Mouse (Mus musculus): ENCODE results near the gene Arid1b. TPM values are rescaled to one million over a fixed set of nuclear protein-coding genes. Genes with fewer than 3 reads are reported as not detected.
A peak's percentile ranks its signal among the peaks of the same experiment; 100 is the strongest.

Gene Arid1b
- polyA plus RNA-seq, 1 experiment from 2014 or later = 46.4 TPM

DNA sequence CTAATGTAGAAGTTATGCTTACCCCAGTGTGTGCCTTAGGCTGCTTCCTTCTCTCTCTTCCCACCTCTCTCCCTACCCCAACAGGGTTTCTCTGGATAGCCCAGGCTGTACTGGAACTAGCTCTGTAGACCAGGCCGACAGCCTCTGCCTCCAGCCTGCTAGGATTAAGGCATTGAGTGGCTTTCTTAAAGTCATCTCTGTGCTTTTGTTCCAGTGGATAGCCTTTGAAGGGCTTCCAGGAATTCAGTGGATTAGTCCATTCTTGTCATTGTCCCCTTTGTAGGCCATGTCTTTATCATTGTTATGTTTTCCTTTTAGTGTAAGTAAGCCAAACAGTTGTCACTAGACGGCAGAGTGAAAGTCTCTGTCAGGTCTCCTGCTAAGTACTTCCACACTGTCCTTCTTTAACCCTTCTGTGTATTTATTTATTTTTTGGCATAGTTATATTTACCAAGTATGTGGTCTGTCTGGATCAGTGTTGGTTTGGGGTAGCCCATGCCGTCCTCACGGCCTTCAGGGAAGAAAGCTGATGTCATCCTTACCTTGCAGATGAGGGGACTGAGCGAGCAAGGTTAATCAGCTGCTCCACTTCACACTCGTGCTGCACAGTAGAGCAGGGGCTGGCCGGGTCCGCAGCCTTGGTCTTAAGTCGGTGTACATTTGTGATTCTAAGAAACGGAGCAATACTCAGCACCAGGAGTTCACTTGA, 58.1 kb downstream of the Arid1b start:
- ChIA-PET CTCF (no interaction called here), POLR2A (interaction anchor here (0.6 kb wide), 1 partner anchor 1775 kb away, joined by 4 read pairs; no protein-coding TSS in a partner anchor)
- no peak for ATAC-seq
- in situ Hi-C loops (cut with MboI; ENCODE audit: low pct_unique_long_range_greater_than_20kb) = no loop called here
- no peak for DNase-seq (ENCODE audit: low read depth, low spot score)
- no peaks in the 10 kb centered on the region for H3K27me3 ChIP-seq
- TF ChIP-seq CTCF (IDR thresholded peaks at IDR 0.05) = no peak

DNA sequence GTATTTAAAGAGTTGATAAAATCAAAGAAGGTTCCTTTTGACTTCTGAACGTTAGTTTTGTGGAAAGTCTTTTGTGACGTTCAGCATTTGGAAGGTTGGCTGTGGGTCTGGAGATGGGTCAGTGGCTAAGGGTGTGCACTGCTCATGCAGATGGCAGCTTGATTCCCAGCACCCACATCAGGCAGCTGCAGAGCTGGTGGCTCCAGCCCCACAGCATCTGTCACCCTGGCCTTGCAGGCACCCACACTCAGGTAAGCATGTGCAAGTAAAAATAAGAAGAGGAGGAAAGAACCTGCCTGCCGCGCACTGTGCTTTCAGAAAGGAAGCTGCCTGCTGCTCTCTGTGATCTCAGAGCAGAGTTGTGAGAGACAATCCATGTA, 58.7 kb downstream of the Arid1b start:
- no peak for TF ChIP-seq CTCF (IDR thresholded peaks at IDR 0.05)
- ChIA-PET POLR2A (no interaction called here), CTCF (no interaction called here)
- H3K27me3 ChIP-seq = no peaks in the 10 kb centered on the region
- in situ Hi-C loops (cut with MboI; ENCODE audit: low pct_unique_long_range_greater_than_20kb) = no loop called here
- ATAC-seq (no peak), DNase-seq (ENCODE audit: low read depth, low spot score) (no peak)

DNA sequence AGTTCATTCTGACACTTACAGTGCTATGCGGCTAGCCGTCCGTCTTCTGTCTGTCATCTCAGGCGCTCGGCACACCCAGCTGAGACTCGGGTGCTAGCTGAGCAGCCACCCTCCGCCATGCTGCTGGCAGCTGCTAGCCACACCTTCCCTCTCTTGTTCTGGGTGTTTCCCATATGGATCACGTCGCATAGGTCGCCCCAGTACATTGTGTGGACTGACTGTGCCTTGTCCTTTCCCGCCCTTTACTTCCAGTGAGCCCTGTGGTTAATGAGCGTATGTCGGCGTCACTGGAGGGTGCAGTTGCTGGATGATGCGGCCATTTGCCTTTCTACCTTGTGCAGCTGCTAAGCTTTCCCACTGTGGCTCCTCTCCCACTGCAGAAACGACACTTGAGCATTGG, 59.1 kb downstream of the Arid1b start:
- in situ Hi-C loops (cut with MboI; ENCODE audit: low pct_unique_long_range_greater_than_20kb) = no loop called here
- DNase-seq (ENCODE audit: low read depth, low spot score) (no peak), ATAC-seq (no peak)
- TF ChIP-seq CTCF (IDR thresholded peaks at IDR 0.05) = no peak
- ChIA-PET CTCF (no interaction called here), POLR2A (no interaction called here)
- no peaks in the 10 kb centered on the region for H3K27me3 ChIP-seq

DNA sequence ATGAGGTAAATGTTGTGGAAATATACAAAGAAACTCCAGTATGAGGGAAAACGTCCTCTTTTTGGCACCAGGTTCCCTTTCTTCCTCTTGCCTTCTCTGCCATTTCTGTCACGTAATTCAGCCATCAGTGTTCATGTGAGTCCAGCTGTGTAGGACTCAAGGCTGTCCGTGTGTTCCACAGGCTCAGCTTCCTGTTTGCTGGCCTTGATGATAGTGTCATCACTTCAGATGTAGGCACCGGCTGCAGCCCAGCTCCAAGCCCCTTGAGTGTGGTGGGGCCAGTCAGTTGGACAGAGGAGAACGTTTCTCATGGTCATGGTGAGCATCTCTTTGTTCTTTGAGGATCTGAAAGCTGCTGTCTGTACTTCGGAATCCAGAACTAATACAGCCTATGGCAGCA, 61.3 kb downstream of the Arid1b start:
- ChIA-PET CTCF (no interaction called here), POLR2A (no interaction called here)
- TF ChIP-seq CTCF (IDR thresholded peaks at IDR 0.05) = no peak
- DNase-seq (ENCODE audit: low read depth, low spot score) = no peak
- in situ Hi-C loops (cut with MboI; ENCODE audit: low pct_unique_long_range_greater_than_20kb) = no loop called here
- no peak for ATAC-seq
- H3K27me3 ChIP-seq = no peaks in the 10 kb centered on the region

DNA sequence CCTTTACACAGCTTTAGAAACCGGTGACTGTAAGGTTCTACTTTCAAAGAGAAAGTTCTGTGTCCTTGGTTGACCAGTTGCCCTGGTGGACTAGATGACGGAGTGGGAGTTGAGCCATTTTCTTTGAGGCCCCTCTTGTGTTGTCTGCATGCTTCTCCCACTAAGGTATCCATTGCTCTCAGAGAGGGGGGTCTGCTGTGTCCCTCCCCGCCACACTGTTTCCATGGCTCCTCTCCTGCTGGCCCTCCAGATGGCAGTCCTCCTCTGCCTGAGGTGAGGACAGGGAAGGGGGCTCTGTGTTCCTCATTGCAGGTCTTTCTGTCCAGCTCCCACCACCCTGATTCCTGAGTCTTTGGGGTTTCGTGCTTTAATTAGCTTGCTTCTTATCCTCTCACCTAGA, 62.5 kb downstream of the Arid1b start:
- no peak for ATAC-seq
- TF ChIP-seq CTCF (IDR thresholded peaks at IDR 0.05) = no peak
- H3K27me3 ChIP-seq = no peaks in the 10 kb centered on the region
- in situ Hi-C loops (cut with MboI; ENCODE audit: low pct_unique_long_range_greater_than_20kb) = no loop called here
- no peak for DNase-seq (ENCODE audit: low read depth, low spot score)
- ChIA-PET POLR2A (no interaction called here), CTCF (interaction anchor here (1.1 to 1.6 kb wide), 4 partner anchors 9 to 14 kb away, joined by 3 to 4 read pairs (median 4); no protein-coding TSS in a partner anchor)

DNA sequence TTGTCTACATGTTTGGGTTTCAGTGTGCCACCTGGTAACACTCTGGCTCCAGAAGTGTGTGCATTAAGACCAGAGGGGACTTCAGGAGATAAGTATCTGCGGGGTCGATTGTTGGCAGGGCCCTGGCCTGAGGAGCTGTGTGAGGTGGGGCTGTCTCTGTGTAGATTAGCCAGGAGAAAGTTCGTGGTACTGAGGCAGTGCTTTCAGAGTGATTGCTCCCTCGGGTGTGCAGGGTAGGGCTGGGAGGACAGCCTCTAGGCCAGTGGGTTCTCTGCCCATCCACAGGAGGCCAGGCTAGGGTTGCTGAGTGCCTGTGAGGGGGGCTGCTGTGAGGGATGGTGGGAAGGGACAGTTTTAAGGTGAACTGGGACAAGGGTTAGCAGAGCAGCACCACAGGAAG, 63.2 kb downstream of the Arid1b start:
- CTCF ChIA-PET = interaction anchor here (1.1 to 1.6 kb wide), 5 partner anchors 9 to 29 kb away, joined by 3 to 4 read pairs (median 4); no protein-coding TSS in a partner anchor

DNA sequence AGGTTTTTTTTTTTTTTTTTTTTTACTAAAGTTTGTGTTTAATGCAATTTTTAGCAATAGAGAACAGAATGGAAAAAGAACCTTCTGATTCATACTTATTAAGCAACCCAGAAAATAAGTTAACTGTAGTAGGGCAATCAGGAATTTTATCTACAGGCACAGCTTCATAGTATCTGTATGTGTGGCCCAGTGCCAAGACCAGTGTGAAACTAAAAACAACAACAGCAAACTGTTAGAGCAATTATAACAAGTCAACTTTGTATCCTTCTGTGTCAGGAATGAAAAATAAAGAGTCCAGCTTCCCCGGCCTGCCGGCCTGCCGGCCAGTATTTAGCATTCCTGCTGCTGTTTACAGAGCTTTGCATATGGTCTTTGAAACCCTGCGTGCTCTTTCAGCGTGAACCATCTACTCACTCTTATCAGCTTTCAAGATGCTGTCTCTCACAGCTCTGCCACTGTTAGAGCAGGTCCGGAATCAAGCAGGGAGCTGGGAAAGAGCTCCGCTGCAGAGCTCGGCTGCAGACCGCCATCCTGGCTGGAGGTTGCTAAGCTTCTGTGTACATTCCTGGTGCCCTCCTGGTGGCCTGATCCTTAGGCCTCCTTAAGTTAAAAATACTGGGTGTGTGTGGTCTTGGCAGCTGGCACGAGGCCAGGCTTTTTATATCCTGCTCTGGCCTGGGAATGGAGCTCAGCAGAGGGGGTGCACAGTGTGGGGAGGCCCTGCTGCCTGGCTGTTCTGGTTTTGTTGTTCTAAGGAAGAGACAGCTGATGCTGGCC, 64.0 kb downstream of the Arid1b start:
- ChIA-PET POLR2A (interaction anchor here (0.6 kb wide), 1 partner anchor 41 kb away, joined by 3 read pairs; no protein-coding TSS in a partner anchor), CTCF (interaction anchor here (0.9 to 1.6 kb wide), 5 partner anchors 9 to 412 kb away, joined by 3 to 4 read pairs (median 3); no protein-coding TSS in a partner anchor)
- in situ Hi-C loops (cut with MboI; ENCODE audit: low pct_unique_long_range_greater_than_20kb) = no loop called here

More for the DNA sequence above, 63.2 kb downstream of the Arid1b start:
- TF ChIP-seq CTCF (IDR thresholded peaks at IDR 0.05) = no peak
- DNase-seq (ENCODE audit: low read depth, low spot score) (no peak), ATAC-seq (no peak)
- in situ Hi-C loops (cut with MboI; ENCODE audit: low pct_unique_long_range_greater_than_20kb) = no loop called here
- H3K27me3 ChIP-seq = no peaks in the 10 kb centered on the region
- POLR2A ChIA-PET = no interaction called here

DNA sequence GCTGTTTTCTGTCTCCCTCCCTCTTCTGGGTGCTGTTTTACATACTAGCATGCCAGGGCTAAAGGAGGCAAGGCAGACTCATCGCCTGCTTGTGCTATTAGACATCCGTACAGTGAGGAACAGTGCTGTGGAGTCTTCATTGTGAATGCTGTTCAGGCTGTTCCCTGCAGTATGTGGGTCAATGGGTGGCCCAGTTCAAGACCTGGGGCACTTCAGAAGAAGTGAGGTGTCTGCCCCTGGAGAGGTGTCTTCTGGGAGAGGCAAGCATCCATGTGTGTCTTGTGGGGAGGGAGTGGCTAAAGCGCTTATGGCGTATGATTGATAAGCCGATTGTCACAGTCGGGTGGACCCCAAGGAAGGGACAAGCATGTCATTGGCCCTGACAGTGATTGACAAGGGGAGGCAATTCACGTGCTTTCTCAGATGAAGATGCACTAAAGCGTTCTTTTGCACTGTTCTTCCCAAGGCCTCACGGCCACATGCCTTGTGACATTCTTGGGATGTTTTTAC, 65.0 kb downstream of the Arid1b start:
- TF ChIP-seq CTCF (IDR thresholded peaks at IDR 0.05) = no peak
- ChIA-PET POLR2A (interaction anchor here (0.6 kb wide), 1 partner anchor 42 kb away, joined by 3 read pairs; no protein-coding TSS in a partner anchor), CTCF (interaction anchor here (1.6 kb wide), 1 partner anchor 10 kb away, joined by 4 read pairs; no protein-coding TSS in a partner anchor)
- ATAC-seq (no peak), DNase-seq (ENCODE audit: low read depth, low spot score) (no peak)
- in situ Hi-C loops (cut with MboI; ENCODE audit: low pct_unique_long_range_greater_than_20kb) = no loop called here
- no peaks in the 10 kb centered on the region for H3K27me3 ChIP-seq

More for the DNA sequence above, 64.0 kb downstream of the Arid1b start:
- H3K27me3 ChIP-seq = no peaks in the 10 kb centered on the region
- DNase-seq (ENCODE audit: low read depth, low spot score) (peak; percentile 55), ATAC-seq (peak; percentile 68)
- no peak for TF ChIP-seq CTCF (IDR thresholded peaks at IDR 0.05)

DNA sequence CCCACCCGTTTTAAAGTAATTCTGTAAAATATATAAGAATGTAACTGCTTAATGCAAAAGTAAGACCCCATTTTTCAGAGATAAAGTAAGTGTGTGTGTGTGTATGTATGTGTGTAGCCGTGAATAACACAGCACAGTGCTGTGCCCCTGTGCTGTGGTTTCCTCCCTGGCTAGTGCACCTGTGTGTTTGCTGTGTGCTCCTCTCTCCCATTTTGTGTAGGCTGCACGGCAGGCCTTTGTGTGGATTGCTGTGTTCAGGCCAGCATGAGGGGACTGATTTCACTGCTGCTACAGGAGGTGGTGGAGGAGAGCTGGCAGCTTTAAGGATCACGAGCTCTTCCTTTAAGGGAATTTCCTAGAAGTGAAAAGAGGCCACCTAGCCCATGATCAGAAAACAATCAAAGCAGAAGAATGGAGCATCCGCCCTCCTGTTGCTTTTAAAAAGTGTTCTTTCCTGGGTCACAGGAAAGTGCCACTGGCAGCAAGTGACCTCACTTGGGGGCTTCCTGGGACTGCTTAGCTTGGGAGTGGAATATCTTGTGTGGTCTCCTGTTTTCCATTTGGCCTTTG, 66.5 kb downstream of the Arid1b start:
- ATAC-seq (no peak), DNase-seq (ENCODE audit: low read depth, low spot score) (no peak)
- in situ Hi-C loops (cut with MboI; ENCODE audit: low pct_unique_long_range_greater_than_20kb) = loop anchor here (5.0 kb wide), 1 partner anchor 77 kb away; no protein-coding TSS in a partner anchor
- H3K27me3 ChIP-seq = no peaks in the 10 kb centered on the region
- no peak for TF ChIP-seq CTCF (IDR thresholded peaks at IDR 0.05)
- CTCF ChIA-PET = no interaction called here
- POLR2A ChIA-PET = no interaction called here

DNA sequence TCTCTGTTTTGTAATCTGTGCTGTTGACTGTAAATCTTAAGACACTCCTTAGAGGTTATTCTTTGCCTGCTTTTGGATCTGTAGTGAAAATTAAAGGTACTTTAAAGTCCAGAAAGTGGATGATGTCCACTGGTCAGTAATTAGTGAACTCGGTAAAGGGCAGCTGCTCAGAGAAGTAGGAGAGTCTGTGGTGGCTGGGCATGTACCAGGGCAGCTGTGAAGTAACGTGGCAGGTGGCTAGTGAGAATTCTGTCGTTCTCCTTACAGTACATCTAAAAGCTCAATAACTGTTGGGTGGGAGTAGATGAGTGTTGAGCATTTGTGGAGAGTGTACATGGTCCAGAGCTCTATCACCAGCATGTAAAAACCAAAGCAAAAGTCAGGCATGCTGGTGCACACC, 67.1 kb downstream of the Arid1b start:
- ChIA-PET CTCF (no interaction called here), POLR2A (interaction anchor here (0.8 kb wide), 1 partner anchor 159 kb away, joined by 5 read pairs; no protein-coding TSS in a partner anchor)
- H3K27me3 ChIP-seq = no peaks in the 10 kb centered on the region
- no peak for TF ChIP-seq CTCF (IDR thresholded peaks at IDR 0.05)
- no peak for ATAC-seq
- in situ Hi-C loops (cut with MboI; ENCODE audit: low pct_unique_long_range_greater_than_20kb) = loop anchor here (5.0 kb wide), 1 partner anchor 76 kb away; no protein-coding TSS in a partner anchor
- DNase-seq (ENCODE audit: low read depth, low spot score) = no peak
